Mouse (Mus musculus) embryonic facial prominence, embryonic 11.5 days (tissue): Measurements from ENCODE around the gene Itgae. TPM values are rescaled to one million over a fixed set of nuclear protein-coding genes. Genes with fewer than 3 reads are reported as not detected.

Experiments used
- ATAC-seq: fragments of 200-750 bp; cut with Nextera tagmentation; replicated peaks from 2 replicates; pipeline ENCODE4 v1.8.0; 2017; ENCODE audit warnings: low read depth; ENCODE audit not compliant: insufficient number of reproducible peaks, low FRiP score, low TSS enrichment
- DNase-seq: peaks from one replicate; pipeline ENCODE4 v3.0.0-alpha.2; 2015; ENCODE audit warnings: low spot score
- H3K27ac ChIP-seq: fragments of 300-500 bp; sonication (generic); replicated peaks from 2 replicates; pipeline ENCODE4 v1.5.1; 2014; ENCODE audit warnings: mild to moderate bottlenecking, low read depth, low read length, control low read depth
- H3K27me3 ChIP-seq: fragments of 300-500 bp; sonication (generic); 2 replicates; pipeline ENCODE4 v1.6.1; 2014; ENCODE audit warnings: mild to moderate bottlenecking, low read length, moderate library complexity, mixed read lengths; ENCODE audit not compliant: control insufficient read depth, insufficient read depth
- H3K36me3 ChIP-seq: fragments of 300-500 bp; sonication (generic); replicated peaks from 2 replicates; pipeline ENCODE4 v1.6.1; 2014; ENCODE audit warnings: low read depth, mild to moderate bottlenecking, low read length, moderate library complexity, mixed read lengths; ENCODE audit not compliant: control insufficient read depth, insufficient read depth
- H3K4me1 ChIP-seq: fragments of 300-500 bp; sonication (generic); 2 replicates; pipeline ENCODE4 v1.6.1; 2014; ENCODE audit warnings: low read length, mixed read lengths; ENCODE audit not compliant: control insufficient read depth, insufficient read depth
- H3K4me2 ChIP-seq: fragments of 300-500 bp; sonication (generic); 2 replicates; pipeline ENCODE4 v1.6.1; 2014; ENCODE audit warnings: low read depth, mild to moderate bottlenecking, control low read depth, low read length, moderate library complexity
- H3K4me3 ChIP-seq: fragments of 300-500 bp; sonication (generic); 2 replicates; pipeline ENCODE4 v1.5.1; 2014; ENCODE audit warnings: low read depth, low read length, control low read depth
- H3K9ac ChIP-seq: fragments of 300-500 bp; sonication (generic); replicated peaks from 2 replicates; pipeline ENCODE4 v1.6.1; 2014; ENCODE audit warnings: mild to moderate bottlenecking, control low read depth, low read length
- H3K9me3 ChIP-seq: fragments of 300-500 bp; sonication (generic); replicated peaks from 2 replicates; pipeline ENCODE4 v1.6.1; 2016; ENCODE audit warnings: mild to moderate bottlenecking, low read length, inconsistent platforms, mixed read lengths; ENCODE audit not compliant: control insufficient read depth
- WGBS: fragments of 180-500 bp; shearing (Covaris S2); extraction: QIAGEN DNeasy Blood & Tissue Kit; methylation state at CpG from one replicate; pipeline ENCODE4 v1.1.7; 2014; 5-methylcytosine and 5-hydroxymethylcytosine counted together
- polyA plus RNA-seq: library from polyadenylated mRNA; unstranded; fragments of >200 nt; fragmentation: Nextera tagmentation; extraction: Ambion mirVana; gene quantifications from 2 replicates; pipeline ENCODE4 v1.2.1, GENCODE M21; 2014

The Itgae gene
- polyA plus RNA-seq, 1 experiment from 2014 or later: 0.17 TPM

GRCm38 (mm10) chr11:73084303-73084702, 6.1 kb upstream of the Itgae start:
- no peaks in the 10 kb centered on the region for H3K27me3 ChIP-seq
- H3K4me3 ChIP-seq: no peak overlapping the region
- ATAC-seq: no peak
- no peak overlapping the region for H3K4me2 ChIP-seq
- no peak overlapping the region for H3K9ac ChIP-seq
- 45% methylated on average over 6 of the region's 6 CpGs for WGBS
- no peaks in the 10 kb centered on the region; the same call in 1 of the 2 replicates for H3K4me1 ChIP-seq
- H3K9me3 ChIP-seq: no peaks in the 10 kb centered on the region
- peaks cover 3% of the 10 kb centered on the region for H3K36me3 ChIP-seq
- peak; percentile 62 for DNase-seq
- H3K27ac ChIP-seq: no peak overlapping the region

- Histone ChIP-seq H3K9ac (no peak overlapping the region), H3K4me1 (no peaks in the 10 kb centered on the region; the same call in 1 of the 2 replicates), H3K4me2 (no peak overlapping the region), H3K4me3 (no peak overlapping the region), H3K27ac (no peak overlapping the region), H3K36me3 (peaks cover 3% of the 10 kb centered on the region), H3K27me3 (no peaks in the 10 kb centered on the region), H3K9me3 (no peaks in the 10 kb centered on the region)
- no peak for ATAC-seq
- no peak for DNase-seq
- WGBS: 89% methylated on average over 10 of the region's 10 CpGs
Observed at GRCm38 (mm10) chr11:73084804-73085231, 5.6 kb upstream of the Itgae start.

GRCm38 (mm10) chr11:73085391-73085790, 5.0 kb upstream of the Itgae start:
- WGBS: 64% methylated on average over 7 of the region's 7 CpGs
- Histone ChIP-seq H3K27ac (no peak overlapping the region), H3K9me3 (no peaks in the 10 kb centered on the region), H3K9ac (no peak overlapping the region), H3K4me2 (no peak overlapping the region), H3K36me3 (peaks cover 3% of the 10 kb centered on the region), H3K4me3 (no peak overlapping the region), H3K27me3 (no peaks in the 10 kb centered on the region), H3K4me1 (no peaks in the 10 kb centered on the region; the same call in 1 of the 2 replicates)
- DNase-seq (no peak), ATAC-seq (no peak)

GRCm38 (mm10) chr11:73087700-73088480, 2.5 kb upstream of the Itgae start:
- ATAC-seq (no peak), DNase-seq (peak; percentile 10)
- Histone ChIP-seq H3K36me3 (no peaks in the 10 kb centered on the region), H3K4me2 (no peak overlapping the region), H3K4me1 (no peaks in the 10 kb centered on the region; the same call in 1 of the 2 replicates), H3K27me3 (no peaks in the 10 kb centered on the region), H3K9ac (no peak overlapping the region), H3K9me3 (no peaks in the 10 kb centered on the region), H3K4me3 (no peak overlapping the region), H3K27ac (no peak overlapping the region)
- 54% methylated on average over 6 of the region's 6 CpGs for WGBS

GRCm38 (mm10) chr11:73090826-73091225, 443 bp downstream of the Itgae start:
- ATAC-seq (no peak), DNase-seq (no peak)
- Histone ChIP-seq H3K9me3 (no peaks in the 10 kb centered on the region), H3K36me3 (no peaks in the 10 kb centered on the region), H3K4me3 (no peak overlapping the region), H3K4me1 (no peaks in the 10 kb centered on the region), H3K4me2 (no peak overlapping the region), H3K27ac (no peak overlapping the region), H3K9ac (no peak overlapping the region), H3K27me3 (no peaks in the 10 kb centered on the region)
- WGBS: 72% methylated on average over 2 of the region's 2 CpGs

GRCm38 (mm10) chr11:73092057-73092456, 1.7 kb downstream of the Itgae start:
- Histone ChIP-seq H3K27ac (no peak overlapping the region), H3K4me1 (no peaks in the 10 kb centered on the region), H3K27me3 (no peaks in the 10 kb centered on the region), H3K4me3 (no peak overlapping the region), H3K9ac (no peak overlapping the region), H3K9me3 (no peaks in the 10 kb centered on the region), H3K4me2 (no peak overlapping the region), H3K36me3 (no peaks in the 10 kb centered on the region)
- ATAC-seq (no peak), DNase-seq (no peak)
- WGBS: 85% methylated on average over 4 of the region's 4 CpGs

- H3K36me3 ChIP-seq: no peaks in the 10 kb centered on the region
- H3K9ac ChIP-seq: no peak overlapping the region
- no peaks in the 10 kb centered on the region for H3K4me1 ChIP-seq
- ATAC-seq (no peak), DNase-seq (no peak)
- no peaks in the 10 kb centered on the region for H3K9me3 ChIP-seq
- H3K27ac ChIP-seq: no peak overlapping the region
- no peak overlapping the region for H3K4me2 ChIP-seq
- H3K4me3 ChIP-seq: no peak overlapping the region
- 83% methylated on average over 7 of the region's 7 CpGs for WGBS
- H3K27me3 ChIP-seq: no peaks in the 10 kb centered on the region
Observed at GRCm38 (mm10) chr11:73092877-73093276, 2.5 kb downstream of the Itgae start.

- H3K4me2 ChIP-seq: no peak overlapping the region
- H3K36me3 ChIP-seq: no peaks in the 10 kb centered on the region
- H3K27ac ChIP-seq: no peak overlapping the region
- no peak for DNase-seq
- 79% methylated on average over 11 of the region's 11 CpGs for WGBS
- no peaks in the 10 kb centered on the region for H3K9me3 ChIP-seq
- H3K27me3 ChIP-seq: no peaks in the 10 kb centered on the region
- H3K9ac ChIP-seq: no peak overlapping the region
- no peak overlapping the region for H3K4me3 ChIP-seq
- no peaks in the 10 kb centered on the region for H3K4me1 ChIP-seq
- no peak for ATAC-seq
Observed at GRCm38 (mm10) chr11:73094231-73094995, 4.0 kb downstream of the Itgae start.
